Comparison of ENCODE assay signal across 16 mouse cellular contexts in genomic region chr7:96340826-96341225, GRCm38 (mm10).
A peak's percentile ranks its signal among the peaks of the same experiment; 100 is the strongest.
DNase-seq lines count a peak whose midpoint lies in the region; ATAC-seq lines count a peak whose summit lies in the region.
"Had no signal": no experiment of that assay in that cellular context is flagged by ENCODE, and none has a peak within 500 bp of the region (broad histone marks: within the 10 kb centered on the region; RNA-seq: fewer than 3 reads in every experiment).

No protein-coding gene starts in this region.

- H3K4me3 ChIP-seq in intestine, embryonic 15.5 days (replicated peaks): no peak overlapping the region
- no peak overlapping the region for H3K4me3 ChIP-seq in heart, embryonic 12.5 days
- H3K4me3 ChIP-seq: heart, embryonic 13.5 days; liver, embryonic 15.5 days; midbrain, embryonic 10.5 days had no signal

- no peaks in the 10 kb centered on the region for H3K27me3 ChIP-seq in intestine, embryonic 15.5 days (replicated peaks)
- 0 out of 2 replicates have a peak, but pooled peaks cover 7% of the 10 kb centered on the region for H3K27me3 ChIP-seq in heart, embryonic 12.5 days (replicated peaks)
- H3K27me3 ChIP-seq: liver, embryonic 15.5 days had no signal

- H3K4me2 ChIP-seq in intestine, embryonic 15.5 days (replicated peaks): no peak overlapping the region
- no peak overlapping the region for H3K4me2 ChIP-seq in heart, embryonic 12.5 days
- H3K4me2 ChIP-seq: heart, embryonic 13.5 days; liver, embryonic 15.5 days had no signal

- 45% methylated on average over 5 of the region's 5 CpGs for WGBS in intestine, embryonic 15.5 days
- 59% methylated on average over 5 of the region's 5 CpGs for WGBS in heart, embryonic 12.5 days

- no peaks in the 10 kb centered on the region for H3K4me1 ChIP-seq in intestine, embryonic 15.5 days (replicated peaks)
- no peaks in the 10 kb centered on the region for H3K4me1 ChIP-seq in heart, embryonic 12.5 days (replicated peaks)
- H3K4me1 ChIP-seq: heart, embryonic 13.5 days; liver, embryonic 15.5 days had no signal

- H3K9me3 ChIP-seq in intestine, embryonic 15.5 days: no peaks in the 10 kb centered on the region
- H3K9me3 ChIP-seq in heart, embryonic 12.5 days (replicated peaks): no peaks in the 10 kb centered on the region
- H3K9me3 ChIP-seq: heart, embryonic 13.5 days; liver, embryonic 15.5 days; midbrain, embryonic 10.5 days had no signal

- ATAC-seq in intestine, embryonic 15.5 days: no peak
- no peak for ATAC-seq in heart, embryonic 12.5 days (ENCODE audit: insufficient number of reproducible peaks, low FRiP score)
- ATAC-seq: intestine, embryonic 16.5 days had no signal

- no peak overlapping the region for H3K9ac ChIP-seq in intestine, embryonic 15.5 days
- no peak overlapping the region for H3K9ac ChIP-seq in heart, embryonic 12.5 days
- H3K9ac ChIP-seq: heart, embryonic 13.5 days; liver, embryonic 15.5 days had no signal

- H3K36me3 ChIP-seq in intestine, embryonic 15.5 days: no peaks in the 10 kb centered on the region
- no peaks in the 10 kb centered on the region for H3K36me3 ChIP-seq in heart, embryonic 12.5 days
- H3K36me3 ChIP-seq: heart, embryonic 13.5 days; liver, embryonic 15.5 days; midbrain, embryonic 10.5 days had no signal

- H3K27ac ChIP-seq in intestine, embryonic 15.5 days: no peak overlapping the region
- no peak overlapping the region for H3K27ac ChIP-seq in heart, embryonic 12.5 days (ENCODE audit: poor library complexity, severe bottlenecking)
- H3K27ac ChIP-seq: heart, embryonic 13.5 days; liver, embryonic 15.5 days had no signal

- DNase-seq in layer of hippocampus, adult 11-12 months (ENCODE audit: low spot score): peak; percentile 35
- DNase-seq in layer of hippocampus, postnatal 25 days (ENCODE audit: extremely low spot score in 1 of 2, low spot score in 1 of 2): no peak
- peak; percentile 39 for DNase-seq in brain, embryonic 18.5 days (ENCODE audit: low read depth, low spot score)
- peak; percentile 42 to 70 for DNase-seq in layer of hippocampus, adult 18-20 months (ENCODE audit: low spot score in 2 of 2)
- peak; percentile 15 to 44 for DNase-seq in left cerebral cortex, adult 9 months (ENCODE audit: low spot score in 2 of 2)
- no peak for DNase-seq in cerebellum, adult 9-11 months
- DNase-seq: cerebellum, adult 11-12 months; kidney, postnatal 10 days; lung, postnatal 14 days; thymus, adult 2 months had no signal

Comparison
In these comparisons a context has a peak if more than half of its experiments do, and no peak if none do; other contexts are left out.
1. DNase-seq: peak in layer of hippocampus, adult 11-12 months (single experiment), brain, embryonic 18.5 days (single experiment), layer of hippocampus, adult 18-20 months (2 of 2) and left cerebral cortex, adult 9 months (2 of 2); none in layer of hippocampus, postnatal 25 days (0 of 2) and cerebellum, adult 9-11 months (single experiment).